Mouse (Mus musculus) testis, adult 2 months (tissue): Measurements from ENCODE around the gene Mlh1. TPM values are rescaled to one million over a fixed set of nuclear protein-coding genes. Genes with fewer than 3 reads are reported as not detected.

Experiments used
- H3K27ac ChIP-seq: fragments of 200-500 bp; 2 replicates; pipeline ENCODE4 v1.5.1; 2012; ENCODE audit warnings: low read depth, low read length; ENCODE audit not compliant: control insufficient read depth, insufficient read depth
- H3K27me3 ChIP-seq: fragments of 200-500 bp; 2 replicates; pipeline ENCODE4 v1.6.1; 2012; ENCODE audit warnings: mild to moderate bottlenecking, low read length, moderate library complexity; ENCODE audit not compliant: control insufficient read depth, insufficient read depth
- H3K36me3 ChIP-seq: fragments of 200-500 bp; 2 replicates; pipeline ENCODE4 v1.6.1; 2012; ENCODE audit warnings: mild to moderate bottlenecking, low read length; ENCODE audit not compliant: control insufficient read depth, insufficient read depth
- H3K4me1 ChIP-seq: fragments of 200-500 bp; 2 replicates; pipeline ENCODE4 v1.6.1; 2012; ENCODE audit warnings: low read length; ENCODE audit not compliant: control insufficient read depth, insufficient read depth
- H3K4me3 ChIP-seq: fragments of 200-500 bp; 2 replicates; pipeline ENCODE4 v1.5.1; 2012; ENCODE audit warnings: low read depth, mild to moderate bottlenecking, low read length, moderate library complexity, mixed read lengths; ENCODE audit not compliant: control insufficient read depth
- CTCF ChIP-seq: fragments of 200-500 bp; IDR thresholded peaks from 2 replicates; pipeline ENCODE4 v1.5.1; 2012; ENCODE audit warnings: low read depth, mild to moderate bottlenecking, inconsistent platforms, low read length, moderate library complexity; ENCODE audit not compliant: control insufficient read depth, insufficient read depth, insufficient replicate concordance
- POLR2A ChIP-seq: fragments of 200-500 bp; IDR thresholded peaks from 2 replicates; pipeline ENCODE4 v1.6.1; 2012; ENCODE audit warnings: low read depth, mild to moderate bottlenecking, inconsistent platforms, low read length, moderate library complexity; ENCODE audit not compliant: control insufficient read depth
- polyA plus RNA-seq: library from polyadenylated mRNA; depleted of rRNA; stranded (reverse); fragments of >200 nt; gene quantifications from 2 replicates; pipeline ENCODE4 v1.2.3, GENCODE M21; 2012; rRNA removed

Mlh1 gene
- polyA plus RNA-seq, 1 experiment = 12.1 TPM

DNA sequence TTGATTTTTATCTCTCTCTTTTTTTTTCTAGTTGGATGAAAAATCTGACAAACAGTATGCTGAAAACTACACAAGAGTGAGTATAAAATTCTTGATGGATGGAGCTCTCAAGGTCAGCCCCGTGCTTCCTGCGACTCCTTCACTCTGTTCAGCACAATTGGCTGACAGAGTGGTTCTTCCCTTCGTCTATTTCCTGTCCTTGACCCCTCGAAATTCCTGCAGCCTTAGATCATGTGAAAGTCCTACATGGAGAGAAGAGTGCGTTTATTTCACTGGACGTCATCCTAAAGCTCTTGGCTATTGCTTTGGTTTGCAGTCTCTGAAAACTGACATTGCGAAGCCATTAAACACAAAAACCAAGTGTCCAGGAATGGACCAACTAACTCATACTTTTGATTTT lies 82.9 kb downstream of the Mlh1 start:
- no peaks in the 10 kb centered on the region for H3K4me1 ChIP-seq
- TF ChIP-seq CTCF (no peak), POLR2A (no peak)
- no peaks in the 10 kb centered on the region for H3K27me3 ChIP-seq
- H3K36me3 ChIP-seq = no peaks in the 10 kb centered on the region
- H3K27ac ChIP-seq = no peak overlapping the region
- no peak overlapping the region for H3K4me3 ChIP-seq

- Histone ChIP-seq H3K36me3 (no peaks in the 10 kb centered on the region), H3K27ac (no peak overlapping the region), H3K4me1 (no peaks in the 10 kb centered on the region), H3K27me3 (no peaks in the 10 kb centered on the region), H3K4me3 (peak overlapping the region; percentile 6; the same call in 1 of the 2 replicates)
- TF ChIP-seq CTCF = no peak
- TF ChIP-seq POLR2A = no peak
Observed at GRCm38 (mm10) chr9:111186861-111187260, 84.7 kb downstream of the Mlh1 start.

GRCm38 (mm10) chr9:111184929-111185328 lies 86.7 kb downstream of the Mlh1 start:
- Histone ChIP-seq H3K27me3 (no peaks in the 10 kb centered on the region), H3K4me1 (no peaks in the 10 kb centered on the region), H3K27ac (no peak overlapping the region), H3K4me3 (peak overlapping the region; percentile 58; the same call in 1 of the 2 replicates), H3K36me3 (no peaks in the 10 kb centered on the region)
- TF ChIP-seq POLR2A (peak; percentile 33; the same call in 1 of the 2 replicates), CTCF (no peak)

- Histone ChIP-seq H3K27me3 (no peaks in the 10 kb centered on the region), H3K36me3 (no peaks in the 10 kb centered on the region), H3K27ac (no peak overlapping the region), H3K4me1 (no peaks in the 10 kb centered on the region), H3K4me3 (no peak overlapping the region)
- TF ChIP-seq CTCF (no peak), POLR2A (no peak)
Observed at GRCm38 (mm10) chr9:111182176-111182575, 89.4 kb downstream of the Mlh1 start.

GRCm38 (mm10) chr9:111178971-111179370 lies 92.6 kb downstream of the Mlh1 start:
- H3K27me3 ChIP-seq = no peaks in the 10 kb centered on the region
- no peak overlapping the region for H3K27ac ChIP-seq
- no peaks in the 10 kb centered on the region for H3K36me3 ChIP-seq
- H3K4me1 ChIP-seq = no peaks in the 10 kb centered on the region
- TF ChIP-seq POLR2A (no peak), CTCF (no peak)
- H3K4me3 ChIP-seq = no peak overlapping the region

Other genes with a start within 250 kb of the Mlh1 start
- gene Ccrl2, start 214.3 kb downstream of the Mlh1 start, polyA plus RNA-seq = 0.78 and 0.81 TPM in 2 replicates
- 131 and 135 TPM in 2 replicates for gene Lrrfip2, start 154.2 kb downstream of the Mlh1 start, polyA plus RNA-seq
- 3.6 and 4.2 TPM in 2 replicates for gene Epm2aip1, start 138 bp upstream of the Mlh1 start, polyA plus RNA-seq
- 21.3 and 25.0 TPM in 2 replicates for gene Trank1, start 39.9 kb upstream of the Mlh1 start, polyA plus RNA-seq
- gene Dclk3, start 167.3 kb upstream of the Mlh1 start, polyA plus RNA-seq = 0.09 and 0.25 TPM in 2 replicates